Mouse (Mus musculus): ENCODE data around the gene Gm10974. TPM values are rescaled to one million over a fixed set of nuclear protein-coding genes. Genes with fewer than 3 reads are reported as not detected.

The Gm10974 gene
- polyA plus RNA-seq, 1 experiment from 2014 or later, result not detected

DNA sequence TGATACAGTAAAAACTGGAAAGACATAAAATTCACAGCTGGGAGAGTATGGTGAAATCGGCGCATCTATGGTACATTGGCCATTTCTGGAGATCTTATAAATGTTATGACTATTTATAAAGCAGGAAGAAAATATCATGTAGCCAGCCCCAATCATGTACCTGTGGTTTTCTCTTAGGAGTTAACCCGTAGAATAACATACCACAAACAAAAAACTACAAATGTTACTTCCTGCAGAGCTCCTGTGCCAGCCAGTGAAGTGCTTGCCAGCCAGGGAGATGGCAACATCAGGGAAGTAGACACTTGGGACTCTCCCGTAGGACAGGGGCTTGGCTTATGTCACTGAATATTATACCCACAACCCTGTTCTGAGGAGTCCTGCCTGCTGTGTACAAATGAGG lies 14.6 kb upstream of the Gm10974 start:
- no peaks in the 10 kb centered on the region for H3K27me3 ChIP-seq (ENCODE audit: control insufficient read depth, insufficient read depth, low read length)

GRCm38 (mm10) chr7:66354911-66355310 lies 10.8 kb upstream of the Gm10974 start:
- DNase-seq (ENCODE audit: low spot score, missing footprints), result peak; percentile 53
- Histone ChIP-seq H3K4me2 (no peak overlapping the region), H3K4me3 (ENCODE audit: low read depth, low read length) (no peak overlapping the region), H3K9me3 (ENCODE audit: control insufficient read depth, low read length) (no peaks in the 10 kb centered on the region), H3K36me3 (ENCODE audit: control insufficient read depth, insufficient read depth, low read length) (no peaks in the 10 kb centered on the region), H3K4me1 (ENCODE audit: control insufficient read depth, insufficient read depth, low read length) (no peaks in the 10 kb centered on the region), H3K27ac (ENCODE audit: low read depth, low read length) (no peak overlapping the region), H3K27me3 (ENCODE audit: control insufficient read depth, insufficient read depth, low read length) (no peaks in the 10 kb centered on the region), H3K9ac (ENCODE audit: low read length) (no peak overlapping the region)
- no peak for ATAC-seq (ENCODE audit: low FRiP score)
- 67% methylated on average over 3 of the region's 3 CpGs for WGBS

More for the DNA sequence above, 14.6 kb upstream of the Gm10974 start:
- no peak for ATAC-seq (ENCODE audit: low FRiP score)
- Histone ChIP-seq H3K4me2 (no peak overlapping the region), H3K4me3 (ENCODE audit: low read depth, low read length) (no peak overlapping the region), H3K27ac (ENCODE audit: low read depth, low read length) (no peak overlapping the region), H3K36me3 (ENCODE audit: control insufficient read depth, insufficient read depth, low read length) (no peaks in the 10 kb centered on the region), H3K9me3 (ENCODE audit: control insufficient read depth, low read length) (no peaks in the 10 kb centered on the region), H3K9ac (ENCODE audit: low read length) (no peak overlapping the region), H3K4me1 (ENCODE audit: control insufficient read depth, insufficient read depth, low read length) (no peaks in the 10 kb centered on the region)
- 86% methylated on average over 4 of the region's 4 CpGs for WGBS
- peak; percentile 59 for DNase-seq (ENCODE audit: low spot score, missing footprints)

GRCm38 (mm10) chr7:66355791-66356522 lies 9.7 kb upstream of the Gm10974 start:
- 0 out of 2 replicates have a peak, but pooled peaks cover 3% of the 10 kb centered on the region for H3K9me3 ChIP-seq (ENCODE audit: control insufficient read depth, low read length)
- 89% methylated on average over 8 of the region's 8 CpGs for WGBS
- no peak overlapping the region for H3K4me3 ChIP-seq (ENCODE audit: low read depth, low read length)
- no peak overlapping the region for H3K27ac ChIP-seq (ENCODE audit: low read depth, low read length)
- H3K9ac ChIP-seq (ENCODE audit: low read length), result no peak overlapping the region
- H3K4me1 ChIP-seq (ENCODE audit: control insufficient read depth, insufficient read depth, low read length), result no peaks in the 10 kb centered on the region
- H3K4me2 ChIP-seq, result no peak overlapping the region
- no peak for ATAC-seq (ENCODE audit: low FRiP score)
- no peaks in the 10 kb centered on the region for H3K36me3 ChIP-seq (ENCODE audit: control insufficient read depth, insufficient read depth, low read length)
- H3K27me3 ChIP-seq (ENCODE audit: control insufficient read depth, insufficient read depth, low read length), result no peaks in the 10 kb centered on the region
- DNase-seq (ENCODE audit: low spot score, missing footprints), result peak; percentile 33

- no peaks in the 10 kb centered on the region for H3K4me1 ChIP-seq (ENCODE audit: control insufficient read depth, insufficient read depth, low read length)
- peak; percentile 78 for DNase-seq (ENCODE audit: low spot score, missing footprints)
- H3K36me3 ChIP-seq (ENCODE audit: control insufficient read depth, insufficient read depth, low read length), result no peaks in the 10 kb centered on the region
- no peak overlapping the region for H3K4me3 ChIP-seq (ENCODE audit: low read depth, low read length)
- no peak overlapping the region for H3K27ac ChIP-seq (ENCODE audit: low read depth, low read length)
- WGBS, result 88% methylated on average over 3 of the region's 3 CpGs
- H3K9me3 ChIP-seq (ENCODE audit: control insufficient read depth, low read length), result 0 out of 2 replicates have a peak, but pooled peaks cover 3% of the 10 kb centered on the region
- no peaks in the 10 kb centered on the region for H3K27me3 ChIP-seq (ENCODE audit: control insufficient read depth, insufficient read depth, low read length)
- no peak overlapping the region for H3K9ac ChIP-seq (ENCODE audit: low read length)
- H3K4me2 ChIP-seq, result no peak overlapping the region
- no peak for ATAC-seq (ENCODE audit: low FRiP score)
Measured at GRCm38 (mm10) chr7:66358461-66358860, 7.2 kb upstream of the Gm10974 start.

DNA sequence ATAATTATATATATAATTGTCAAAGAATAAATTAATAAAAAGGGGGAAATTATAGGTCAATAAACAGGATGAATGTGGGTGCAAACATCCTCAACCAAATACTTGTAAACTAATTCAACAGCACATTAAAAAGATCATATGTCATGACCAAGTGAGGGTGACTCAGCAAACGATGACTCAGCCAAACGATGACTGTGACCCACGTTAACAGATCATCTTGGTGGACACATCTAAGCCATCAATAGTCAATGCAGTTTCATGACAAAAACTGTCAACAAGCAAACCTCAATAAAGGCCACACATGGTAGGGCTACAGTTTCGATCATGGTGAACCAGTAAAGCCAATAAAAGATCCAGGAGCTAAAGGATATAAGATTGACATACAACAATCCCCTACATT lies 6.7 kb upstream of the Gm10974 start:
- DNase-seq (ENCODE audit: low spot score, missing footprints) (peak; percentile 47), ATAC-seq (ENCODE audit: low FRiP score) (no peak)
- H3K4me1 ChIP-seq (ENCODE audit: control insufficient read depth, insufficient read depth, low read length), result no peaks in the 10 kb centered on the region
- no peak overlapping the region for H3K27ac ChIP-seq (ENCODE audit: low read depth, low read length)
- no peak overlapping the region for H3K4me2 ChIP-seq
- H3K36me3 ChIP-seq (ENCODE audit: control insufficient read depth, insufficient read depth, low read length), result no peaks in the 10 kb centered on the region
- H3K9ac ChIP-seq (ENCODE audit: low read length), result no peak overlapping the region
- H3K4me3 ChIP-seq (ENCODE audit: low read depth, low read length), result no peak overlapping the region
- WGBS, result 86% methylated on average over 4 of the region's 4 CpGs
- H3K9me3 ChIP-seq (ENCODE audit: control insufficient read depth, low read length), result 0 out of 2 replicates have a peak, but pooled peaks cover 3% of the 10 kb centered on the region
- H3K27me3 ChIP-seq (ENCODE audit: control insufficient read depth, insufficient read depth, low read length), result no peaks in the 10 kb centered on the region

DNA sequence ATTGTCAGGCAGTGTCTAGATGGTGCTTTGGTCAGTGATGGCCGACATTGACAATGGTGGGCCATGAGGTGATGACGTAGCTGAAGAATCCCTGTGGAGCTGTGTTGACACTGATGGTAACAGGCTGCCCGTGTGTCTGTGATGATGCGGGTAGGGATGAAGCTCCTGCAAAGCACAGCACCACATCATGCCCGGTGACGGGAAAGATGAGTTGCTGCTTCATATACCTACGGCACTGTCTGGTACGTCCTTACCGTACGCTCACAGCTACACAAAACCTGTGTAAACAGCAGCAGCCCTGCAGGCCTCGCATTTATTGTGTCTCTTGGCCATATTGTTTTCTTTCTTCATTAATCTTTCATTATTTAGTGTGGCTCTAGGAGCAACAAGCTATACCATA lies 1.2 kb upstream of the Gm10974 start:
- Histone ChIP-seq H3K27ac (ENCODE audit: low read depth, low read length) (no peak overlapping the region), H3K4me3 (ENCODE audit: low read depth, low read length) (no peak overlapping the region), H3K4me2 (no peak overlapping the region), H3K27me3 (ENCODE audit: control insufficient read depth, insufficient read depth, low read length) (no peaks in the 10 kb centered on the region), H3K9ac (ENCODE audit: low read length) (no peak overlapping the region), H3K4me1 (ENCODE audit: control insufficient read depth, insufficient read depth, low read length) (no peaks in the 10 kb centered on the region), H3K9me3 (ENCODE audit: control insufficient read depth, low read length) (0 out of 2 replicates have a peak, but pooled peaks cover 3% of the 10 kb centered on the region), H3K36me3 (ENCODE audit: control insufficient read depth, insufficient read depth, low read length) (no peaks in the 10 kb centered on the region)
- 92% methylated on average over 11 of the region's 11 CpGs for WGBS
- ATAC-seq (ENCODE audit: low FRiP score), result no peak
- DNase-seq (ENCODE audit: low spot score, missing footprints), result peak; percentile 79

- ATAC-seq (ENCODE audit: low FRiP score), result no peak
- Histone ChIP-seq H3K4me3 (ENCODE audit: low read depth, low read length) (no peak overlapping the region), H3K27ac (ENCODE audit: low read depth, low read length) (no peak overlapping the region), H3K9me3 (ENCODE audit: control insufficient read depth, low read length) (0 out of 2 replicates have a peak, but pooled peaks cover 3% of the 10 kb centered on the region), H3K4me2 (no peak overlapping the region), H3K4me1 (ENCODE audit: control insufficient read depth, insufficient read depth, low read length) (no peaks in the 10 kb centered on the region), H3K36me3 (ENCODE audit: control insufficient read depth, insufficient read depth, low read length) (no peaks in the 10 kb centered on the region), H3K27me3 (ENCODE audit: control insufficient read depth, insufficient read depth, low read length) (no peaks in the 10 kb centered on the region), H3K9ac (ENCODE audit: low read length) (no peak overlapping the region)
- WGBS, result 82% methylated on average over 2 of the region's 2 CpGs
- DNase-seq (ENCODE audit: low spot score, missing footprints), result peak; percentile 12
Measured at GRCm38 (mm10) chr7:66365411-66365810, 294 bp upstream of the Gm10974 start.

- no peaks in the 10 kb centered on the region for H3K9me3 ChIP-seq (ENCODE audit: control insufficient read depth, low read length)
- no peak overlapping the region for H3K9ac ChIP-seq (ENCODE audit: low read length)
- ATAC-seq (ENCODE audit: low FRiP score), result no peak
- no peak overlapping the region for H3K4me2 ChIP-seq
- DNase-seq (ENCODE audit: low spot score, missing footprints), result peak; percentile 82
- no peaks in the 10 kb centered on the region for H3K4me1 ChIP-seq (ENCODE audit: control insufficient read depth, insufficient read depth, low read length)
- no peak overlapping the region for H3K4me3 ChIP-seq (ENCODE audit: low read depth, low read length)
- no peaks in the 10 kb centered on the region for H3K36me3 ChIP-seq (ENCODE audit: control insufficient read depth, insufficient read depth, low read length)
- no peak overlapping the region for H3K27ac ChIP-seq (ENCODE audit: low read depth, low read length)
- no peaks in the 10 kb centered on the region for H3K27me3 ChIP-seq (ENCODE audit: control insufficient read depth, insufficient read depth, low read length)
- 74% methylated on average over 5 of the region's 5 CpGs for WGBS
Measured at GRCm38 (mm10) chr7:66369071-66369933, 3.6 kb downstream of the Gm10974 start.

GRCm38 (mm10) chr7:66369934-66370445 lies 4.3 kb downstream of the Gm10974 start:
- H3K4me2 ChIP-seq, result no peak overlapping the region
- H3K9me3 ChIP-seq (ENCODE audit: control insufficient read depth, low read length), result no peaks in the 10 kb centered on the region
- H3K27ac ChIP-seq (ENCODE audit: low read depth, low read length), result no peak overlapping the region
- H3K9ac ChIP-seq (ENCODE audit: low read length), result no peak overlapping the region
- H3K27me3 ChIP-seq (ENCODE audit: control insufficient read depth, insufficient read depth, low read length), result no peaks in the 10 kb centered on the region
- H3K4me3 ChIP-seq (ENCODE audit: low read depth, low read length), result no peak overlapping the region
- H3K4me1 ChIP-seq (ENCODE audit: control insufficient read depth, insufficient read depth, low read length), result no peaks in the 10 kb centered on the region
- no peak for ATAC-seq (ENCODE audit: low FRiP score)
- 82% methylated on average over 5 of the region's 5 CpGs for WGBS
- H3K36me3 ChIP-seq (ENCODE audit: control insufficient read depth, insufficient read depth, low read length), result no peaks in the 10 kb centered on the region
- peak; percentile 81 for DNase-seq (ENCODE audit: low spot score, missing footprints)

All from midbrain, embryonic 11.5 days (tissue).